Mouse (Mus musculus): ENCODE results near the gene Srd5a3.

The Srd5a3 gene

DNA sequence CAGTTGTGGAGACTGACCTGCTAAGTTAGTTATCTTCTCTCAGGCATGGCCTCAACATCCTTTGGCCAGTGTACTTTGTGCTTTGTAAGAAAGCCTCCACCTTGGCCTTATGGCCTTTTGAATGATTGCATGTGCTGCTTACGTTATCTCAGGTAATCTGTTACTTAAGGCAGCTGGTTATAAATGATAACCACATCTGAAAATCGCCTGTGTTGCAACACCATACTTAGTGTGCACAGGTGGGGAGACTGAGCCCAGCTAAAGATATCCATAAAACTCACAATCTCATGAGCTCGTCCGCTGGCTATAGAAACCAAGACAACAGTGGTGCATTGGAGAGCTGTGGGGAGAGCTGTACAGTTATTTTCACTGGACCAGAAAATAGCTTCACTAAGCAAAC lies 50.5 kb downstream of the Srd5a3 start:
- no peak for DNase-seq (ENCODE audit: low spot score in 2 of 2)

GRCm38 (mm10) chr5:76193075-76193474 lies 53.0 kb downstream of the Srd5a3 start:
- DNase-seq (ENCODE audit: low spot score in 2 of 2), result no peak

- no peak for DNase-seq (ENCODE audit: low spot score in 2 of 2)
These were observed 54.4 kb downstream of the Srd5a3 start for GRCm38 (mm10) chr5:76194377-76194945.

- no peak for DNase-seq (ENCODE audit: low spot score in 2 of 2)
These were observed 59.3 kb downstream of the Srd5a3 start for GRCm38 (mm10) chr5:76199346-76199745.

- no peak for DNase-seq (ENCODE audit: low spot score in 2 of 2)
These were observed 63.1 kb downstream of the Srd5a3 start for GRCm38 (mm10) chr5:76203171-76203570.
